Mouse (Mus musculus) thymus, postnatal 0 days (tissue): Measurements from ENCODE around the gene Zfp503. TPM values are rescaled to one million over a fixed set of nuclear protein-coding genes. Genes with fewer than 3 reads are reported as not detected.
A peak's percentile ranks its signal among the peaks of the same experiment; 100 is the strongest.

ENCODE experiments used
- DNase-seq: peaks from one replicate; pipeline ENCODE4 v3.0.0-alpha.2; 2015; ENCODE audit warnings: low spot score
- polyA plus RNA-seq: library from polyadenylated mRNA; unstranded; fragments of >200 nt; fragmentation: Nextera tagmentation; extraction: Ambion mirVana; gene quantifications from 2 replicates; pipeline ENCODE4 v1.2.1, GENCODE M21; 2015

Zfp503 gene
- 3.0 and 3.2 TPM in 2 replicates for polyA plus RNA-seq

- DNase-seq: peak; percentile 6
These were observed at the start of gene Zfp503 for GRCm38 (mm10) chr14:21989291-21989913. TSS of gene Zfp503 (minus strand) at chr14:21989601.

GRCm38 (mm10) chr14:22037498-22038131 lies 48.2 kb upstream of the Zfp503 start:
- DNase-seq: no peak

GRCm38 (mm10) chr14:22036802-22037497 lies 47.5 kb upstream of the Zfp503 start:
- DNase-seq: no peak

GRCm38 (mm10) chr14:22036338-22036737 lies 46.9 kb upstream of the Zfp503 start:
- no peak for DNase-seq

GRCm38 (mm10) chr14:22035900-22036299 lies 46.5 kb upstream of the Zfp503 start:
- no peak for DNase-seq

- no peak for DNase-seq
These were observed 34.1 kb upstream of the Zfp503 start for GRCm38 (mm10) chr14:22023533-22023932.

- DNase-seq: no peak
These were observed 31.5 kb upstream of the Zfp503 start for GRCm38 (mm10) chr14:22020885-22021284.

GRCm38 (mm10) chr14:22019949-22020845 lies 30.8 kb upstream of the Zfp503 start:
- no peak for DNase-seq

- peak; percentile 25 for DNase-seq
These were observed 30.0 kb upstream of the Zfp503 start, which contains the start of gene Lrmda for GRCm38 (mm10) chr14:22019252-22019948. TSS of gene Lrmda (plus strand) at chr14:22019712.

GRCm38 (mm10) chr14:22017011-22017410 lies 27.6 kb upstream of the Zfp503 start:
- DNase-seq: no peak

GRCm38 (mm10) chr14:22014781-22015180 lies 25.4 kb upstream of the Zfp503 start:
- no peak for DNase-seq

- no peak for DNase-seq
These were observed 24.9 kb upstream of the Zfp503 start for GRCm38 (mm10) chr14:22014315-22014714.

GRCm38 (mm10) chr14:22007006-22007405 lies 17.6 kb upstream of the Zfp503 start:
- no peak for DNase-seq

GRCm38 (mm10) chr14:22004943-22005342 lies 15.5 kb upstream of the Zfp503 start:
- no peak for DNase-seq

GRCm38 (mm10) chr14:22003631-22004030 lies 14.2 kb upstream of the Zfp503 start:
- no peak for DNase-seq

- no peak for DNase-seq
These were observed 13.8 kb upstream of the Zfp503 start for GRCm38 (mm10) chr14:22003231-22003630.

- no peak for DNase-seq
These were observed 10.2 kb upstream of the Zfp503 start for GRCm38 (mm10) chr14:21999588-21999987.

- DNase-seq: peak; percentile 73
These were observed 5.8 kb upstream of the Zfp503 start for GRCm38 (mm10) chr14:21995031-21995754.

- DNase-seq: peak; percentile 14
These were observed 4.9 kb upstream of the Zfp503 start for GRCm38 (mm10) chr14:21994061-21994990.
